Mouse (Mus musculus) lung, adult 2 months (tissue): ENCODE data around the gene Adrm1.

Source experiments
- CTCF ChIP-seq: fragments of 200-500 bp; IDR thresholded peaks from 2 replicates; pipeline ENCODE4 v1.5.1; 2011; ENCODE audit warnings: mild to moderate bottlenecking, low read length, control low read depth; ENCODE audit not compliant: insufficient read depth
- POLR2A ChIP-seq: fragments of 200-500 bp; IDR thresholded peaks from 2 replicates; pipeline ENCODE4 v1.6.1; 2011; ENCODE audit warnings: low read depth, mild to moderate bottlenecking, control low read depth, low read length, borderline replicate concordance; ENCODE audit errors: extremely low read depth

DNA sequence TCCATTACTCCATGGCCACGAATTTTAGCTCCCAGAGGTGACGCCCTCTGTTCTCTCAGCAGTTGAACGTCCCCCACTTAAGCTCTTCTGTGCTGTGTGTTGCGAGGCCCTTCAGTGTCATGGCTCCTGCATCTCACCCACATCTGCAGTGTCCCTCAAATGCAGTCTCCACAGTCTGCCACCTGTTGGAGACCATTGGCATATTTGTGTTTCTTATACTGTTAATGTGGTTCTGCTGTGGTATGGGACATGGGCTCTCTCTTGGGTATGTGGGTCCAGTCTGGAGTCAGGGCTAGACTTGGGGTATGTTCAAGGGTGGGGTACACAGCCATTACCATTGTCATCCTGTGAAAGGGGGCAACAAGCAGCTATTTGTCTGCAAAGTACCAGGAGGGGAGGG lies 1.9 kb downstream of the Adrm1 start:
- no peak for TF ChIP-seq CTCF
- TF ChIP-seq POLR2A = no peak
